33 mouse cellular contexts compared by ENCODE assay signal in genomic region chr11:67694703-67695376, GRCm38 (mm10). TPM values are rescaled to one million over a fixed set of nuclear protein-coding genes. Genes with fewer than 3 reads are reported as not detected.
DNase-seq lines count a peak whose midpoint lies in the region; ATAC-seq and TF ChIP-seq lines count a peak whose summit lies in the region.
"Had no signal": no experiment of that assay in that cellular context is flagged by ENCODE, and none has a peak within 500 bp of the region (broad histone marks: within the 10 kb centered on the region; RNA-seq: fewer than 3 reads in every experiment).

TSS of gene Rcvrn (plus strand) at chr11:67695326.

- 0 out of 2 replicates have a peak, but pooled peaks have one; percentile 29 for TF ChIP-seq EP300 in liver, embryonic 14.5 days (IDR thresholded peaks at IDR 0.05; ENCODE audit: low read depth)

- no peaks in the 10 kb centered on the region for H3K27me3 ChIP-seq in liver, embryonic 14.5 days (ENCODE audit: control insufficient read depth, insufficient read depth, low read length)
- H3K27me3 ChIP-seq in liver, embryonic 12.5 days (replicated peaks): no peaks in the 10 kb centered on the region
- H3K27me3 ChIP-seq: CH12.LX; forebrain, embryonic 13.5 days had no signal

- no peak within 1 kb of the TSS for H3K27ac ChIP-seq in liver, embryonic 14.5 days
- no peak within 1 kb of the TSS for H3K27ac ChIP-seq in liver, embryonic 12.5 days
- H3K27ac ChIP-seq: forebrain, embryonic 10.5 days; forebrain, embryonic 13.5 days; heart, adult 2 months; heart, embryonic 10.5 days; heart, embryonic 13.5 days; hindbrain, embryonic 14.5 days had no signal

- no peak within 1 kb of the TSS for H3K4me2 ChIP-seq in liver, embryonic 14.5 days (ENCODE audit: low read depth)
- no peak within 1 kb of the TSS for H3K4me2 ChIP-seq in liver, embryonic 12.5 days
- H3K4me2 ChIP-seq: forebrain, embryonic 13.5 days; heart, embryonic 13.5 days; hindbrain, embryonic 14.5 days had no signal

- DNase-seq in liver, embryonic 14.5 days (ENCODE audit: low read depth in 3 of 3, low spot score in 3 of 3): no peak
- peak; percentile 71 for DNase-seq in retina, adult 2 months (ENCODE audit: low read depth, low spot score)
- no peak for DNase-seq in retina, postnatal 1 day
- no peak for DNase-seq in lung, postnatal 36 days
- DNase-seq: adrenal gland, adult 2 months; adrenal gland, postnatal 14 days; B cell, adult 2 months; cerebellum, adult 11 months; cerebellum, adult 8-10 months; cerebellum, postnatal 10 days; cerebellum, postnatal 36 days; gastrocnemius, postnatal 10 days; gastrocnemius, postnatal 36 days; heart, adult 2 months; heart, postnatal 14 days; heart, postnatal 4 days had no signal

- no peak for TF ChIP-seq CTCF in liver, embryonic 14.5 days (IDR thresholded peaks at IDR 0.05; ENCODE audit: low read depth)

- no peaks in the 10 kb centered on the region for H3K9me3 ChIP-seq in liver, embryonic 14.5 days (ENCODE audit: control insufficient read depth, low read length)
- H3K9me3 ChIP-seq in liver, embryonic 12.5 days (replicated peaks): no peaks in the 10 kb centered on the region
- H3K9me3 ChIP-seq: forebrain, embryonic 10.5 days; forebrain, embryonic 13.5 days; heart, embryonic 10.5 days; heart, embryonic 13.5 days had no signal

- WGBS in liver, embryonic 14.5 days (ENCODE audit: insufficient replicate concordance): 41% methylated on average over 7 of the region's 7 CpGs
- 40% methylated on average over 7 of the region's 7 CpGs for WGBS in liver, embryonic 12.5 days (ENCODE audit: insufficient replicate concordance)

- H3K4me3 ChIP-seq in liver, embryonic 14.5 days (ENCODE audit: insufficient read depth in 1 of 2, low read depth in 2 of 2, low read length in 2 of 2): no peak within 1 kb of the TSS
- no peak within 1 kb of the TSS for H3K4me3 ChIP-seq in liver, embryonic 12.5 days
- H3K4me3 ChIP-seq: forebrain, embryonic 10.5 days; forebrain, embryonic 13.5 days; heart, adult 2 months; heart, embryonic 10.5 days; heart, embryonic 13.5 days had no signal

- H3K4me1 ChIP-seq in liver, embryonic 14.5 days (replicated peaks; ENCODE audit: control insufficient read depth in 2 of 2, insufficient read depth in 2 of 2, low read length in 1 of 2): no peaks in the 10 kb centered on the region; a peak in 1 of 4 replicates
- peaks cover 8% of the 10 kb centered on the region; the same call in 1 of the 2 replicates for H3K4me1 ChIP-seq in liver, embryonic 12.5 days
- H3K4me1 ChIP-seq: forebrain, embryonic 13.5 days; heart, embryonic 10.5 days; heart, embryonic 13.5 days had no signal

- no peak for ATAC-seq in liver, embryonic 14.5 days (ENCODE audit: insufficient read depth)
- ATAC-seq in liver, embryonic 12.5 days: no peak
- peak; percentile 62; the same call in 1 of the 2 replicates for ATAC-seq in common myeloid progenitor, adult 5-6 weeks (replicated peaks; ENCODE audit: low read depth, poor library complexity, severe bottlenecking)
- ATAC-seq in megakaryocyte-erythroid progenitor cell, adult 5-6 weeks (replicated peaks; ENCODE audit: low FRiP score, low TSS enrichment, poor library complexity, severe bottlenecking): peak; percentile 47; the same call in 1 of the 2 replicates
- ATAC-seq: forebrain, embryonic 13.5 days; forebrain, embryonic 16.5 days had no signal

- H3K36me3 ChIP-seq in liver, embryonic 14.5 days (replicated peaks; ENCODE audit: control insufficient read depth, insufficient read depth, low read depth): no peaks in the 10 kb centered on the region
- H3K36me3 ChIP-seq in liver, embryonic 12.5 days: no peaks in the 10 kb centered on the region
- H3K36me3 ChIP-seq: forebrain, embryonic 10.5 days; heart, embryonic 10.5 days; heart, embryonic 13.5 days had no signal

- no peak within 1 kb of the TSS for H3K9ac ChIP-seq in liver, embryonic 14.5 days (replicated peaks)
- no peak within 1 kb of the TSS for H3K9ac ChIP-seq in liver, embryonic 12.5 days
- H3K9ac ChIP-seq: forebrain, embryonic 13.5 days; heart, embryonic 13.5 days; hindbrain, embryonic 14.5 days had no signal

RNA-seq across cellular contexts. Expression of gene Rcvrn, which starts in this region (rescaled TPM):
- polyA plus RNA-seq in liver, embryonic 14.5 days (2012; rRNA removed): not detected in 2 replicates
- polyA plus RNA-seq in liver, embryonic 14.5 days (2014; fragmentation: Nextera tagmentation; extraction: Ambion mirVana): not detected in 2 replicates
- not detected in 2 replicates for polyA plus RNA-seq in liver, embryonic 12.5 days (2016; fragmentation: Nextera tagmentation; extraction: Ambion mirVana)
- not detected in 2 replicates for total RNA-seq in common myeloid progenitor, adult 5-6 weeks (2017)
- total RNA-seq in megakaryocyte-erythroid progenitor cell, adult 5-6 weeks (2014; fragmentation: Nextera tagmentation): not detected in 2 replicates
- total RNA-seq in megakaryocyte-erythroid progenitor cell, adult 5-6 weeks (2017): not detected in 2 replicates
- total RNA-seq: adrenal gland, postnatal 14 days; adrenal gland, postnatal 4 days; CH12.LX; gastrocnemius, postnatal 10 days; gastrocnemius, postnatal 36 days; granulocyte monocyte progenitor cell, adult 5-6 weeks; heart, adult 2 months; heart, postnatal 14 days; MEL had no signal
- polyA plus RNA-seq: adrenal gland, adult 2 months; embryonic facial prominence, embryonic 11.5 days; embryonic facial prominence, embryonic 14.5 days; forebrain, embryonic 10.5 days; forebrain, embryonic 13.5 days; forebrain, embryonic 16.5 days; heart, adult 2 months; heart, embryonic 10.5 days; heart, embryonic 13.5 days; heart, embryonic 16.5 days; hindbrain, embryonic 11.5 days; hindbrain, embryonic 14.5 days had no signal

Comparison
In these comparisons a context has a peak if more than half of its experiments do, and no peak if none do; other contexts are left out.
1. Peak in ATAC-seq in common myeloid progenitor, adult 5-6 weeks; RNA of the gene not detected or under 1 TPM.
2. Peak in ATAC-seq in megakaryocyte-erythroid progenitor cell, adult 5-6 weeks; RNA of the gene not detected or under 1 TPM.